Mouse (Mus musculus) spleen, adult 2 months (tissue): ENCODE measurements around the gene Dclk2. TPM values are rescaled to one million over a fixed set of nuclear protein-coding genes. Genes with fewer than 3 reads are reported as not detected.
A peak's percentile ranks its signal among the peaks of the same experiment; 100 is the strongest.

ENCODE experiments used
- DNase-seq, 2 experiments: peaks; one replicate each; pipeline versions ENCODE4 v3.0.0 to v3.0.0-alpha.2; 2012 to 2021; ENCODE audit warnings: low spot score in 2 of 2, low read depth in 1 of 2
- H3K27ac ChIP-seq: fragments of 200-500 bp; 2 replicates; pipeline ENCODE4 v1.5.1; 2012; ENCODE audit warnings: low read length, inconsistent platforms; ENCODE audit not compliant: insufficient read depth
- H3K27me3 ChIP-seq: fragments of 200-500 bp; 2 replicates; pipeline ENCODE4 v1.6.1; 2012; ENCODE audit warnings: mild to moderate bottlenecking, moderate library complexity, low read length, inconsistent platforms; ENCODE audit not compliant: control insufficient read depth, insufficient read depth
- H3K36me3 ChIP-seq: fragments of 200-500 bp; 2 replicates; pipeline ENCODE4 v1.6.1; 2012; ENCODE audit warnings: mild to moderate bottlenecking, low read length, inconsistent platforms; ENCODE audit not compliant: control insufficient read depth, insufficient read depth
- H3K4me1 ChIP-seq: fragments of 200-500 bp; 2 replicates; pipeline ENCODE4 v1.6.1; 2011; ENCODE audit warnings: inconsistent platforms; ENCODE audit not compliant: control insufficient read depth, insufficient read depth, insufficient read length
- H3K4me3 ChIP-seq: fragments of 200-500 bp; 2 replicates; pipeline ENCODE4 v1.5.1; 2011; ENCODE audit warnings: mild to moderate bottlenecking, inconsistent platforms; ENCODE audit not compliant: insufficient read depth, insufficient read length; ENCODE audit errors: extremely low read depth
- CTCF ChIP-seq: fragments of 200-500 bp; IDR thresholded peaks from 2 replicates; pipeline ENCODE4 v1.5.1; 2011; ENCODE audit warnings: mild to moderate bottlenecking, inconsistent platforms; ENCODE audit not compliant: insufficient read depth, insufficient read length, insufficient replicate concordance; ENCODE audit errors: extremely low read depth
- POLR2A ChIP-seq: fragments of 200-500 bp; IDR thresholded peaks from 2 replicates; pipeline ENCODE4 v1.6.1; 2011; ENCODE audit warnings: low read depth, low read length, inconsistent platforms
- WGBS: fragments of 180-500 bp; shearing (Covaris S2); methylation state at CpG from one replicate; pipeline ENCODE4 v1.1.7; 2018; 5-methylcytosine and 5-hydroxymethylcytosine counted together
- polyA plus RNA-seq: library from polyadenylated mRNA; depleted of rRNA; stranded (reverse); fragments of >200 nt; gene quantifications from 2 replicates; pipeline ENCODE4 v1.2.3, GENCODE M21; 2012

Gene Dclk2
- polyA plus RNA-seq, 1 experiment = 11.9 TPM

DNA sequence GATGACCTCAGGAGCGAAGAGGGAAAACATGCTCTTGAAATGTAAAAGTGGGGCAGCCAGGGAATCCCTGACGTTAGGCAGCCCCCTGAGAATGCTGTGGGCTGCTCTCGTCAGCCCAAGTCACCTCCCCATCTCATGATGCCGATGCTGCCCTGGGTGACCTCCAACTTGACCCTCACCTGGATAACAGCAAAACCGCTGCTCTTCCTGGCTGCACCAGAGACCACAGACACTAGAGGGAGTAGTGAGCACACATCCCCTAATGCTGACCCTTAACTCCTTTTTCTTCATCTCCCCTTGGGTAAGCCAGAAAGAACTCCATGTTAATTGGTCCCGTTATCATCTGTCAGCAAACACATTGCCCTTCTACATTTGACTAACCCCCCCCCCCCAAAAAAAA is 123.9 kb downstream of the Dclk2 start:
- no peaks in the 10 kb centered on the region for H3K27me3 ChIP-seq
- H3K27ac ChIP-seq = no peak overlapping the region
- no peaks in the 10 kb centered on the region for H3K36me3 ChIP-seq
- 62% methylated on average over 6 of the region's 6 CpGs for WGBS
- H3K4me1 ChIP-seq = no peaks in the 10 kb centered on the region
- no peak overlapping the region for H3K4me3 ChIP-seq
- TF ChIP-seq POLR2A (no peak), CTCF (peak; percentile 33; the same call in 1 of the 2 replicates)
- no peak for DNase-seq

- DNase-seq = no peak
- 89% methylated on average over 1 of the region's 1 CpGs for WGBS
- no peak overlapping the region for H3K27ac ChIP-seq
- H3K4me3 ChIP-seq = no peak overlapping the region
- H3K27me3 ChIP-seq = no peaks in the 10 kb centered on the region
- TF ChIP-seq POLR2A = no peak
- TF ChIP-seq CTCF = no peak
- H3K4me1 ChIP-seq = no peaks in the 10 kb centered on the region
- H3K36me3 ChIP-seq = no peaks in the 10 kb centered on the region
Measured at GRCm38 (mm10) chr3:86793720-86794191, 126.9 kb downstream of the Dclk2 start.

DNA sequence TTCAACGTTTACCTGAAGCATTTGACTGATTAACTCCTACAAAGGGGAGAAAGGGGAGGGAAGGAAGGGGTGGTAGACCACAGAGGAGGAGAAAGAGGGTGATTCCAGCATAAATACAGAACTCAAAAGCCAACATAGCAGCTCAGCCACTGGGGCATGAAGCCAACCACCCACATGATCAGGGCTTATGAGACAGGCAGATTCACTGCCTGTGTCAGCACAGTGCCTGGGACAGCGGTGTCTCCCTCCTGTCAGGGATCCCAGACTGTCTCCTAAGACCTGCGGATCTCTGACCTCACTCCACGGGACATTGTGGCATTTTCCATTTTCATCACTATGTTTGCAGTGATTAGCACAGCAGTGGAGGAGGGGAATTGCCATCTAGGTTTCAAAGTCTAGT is 127.4 kb downstream of the Dclk2 start:
- TF ChIP-seq CTCF = no peak
- TF ChIP-seq POLR2A = no peak
- no peak for DNase-seq
- no peak overlapping the region for H3K27ac ChIP-seq
- 68% methylated on average over 4 of the region's 4 CpGs for WGBS
- no peaks in the 10 kb centered on the region for H3K36me3 ChIP-seq
- no peaks in the 10 kb centered on the region for H3K27me3 ChIP-seq
- no peak overlapping the region for H3K4me3 ChIP-seq
- H3K4me1 ChIP-seq = no peaks in the 10 kb centered on the region

GRCm38 (mm10) chr3:86789752-86790151 is 130.9 kb downstream of the Dclk2 start:
- DNase-seq = no peak
- Histone ChIP-seq H3K4me3 (no peak overlapping the region), H3K27me3 (no peaks in the 10 kb centered on the region), H3K27ac (no peak overlapping the region), H3K36me3 (peaks cover 1% of the 10 kb centered on the region), H3K4me1 (no peaks in the 10 kb centered on the region)
- 95% methylated on average over 5 of the region's 5 CpGs for WGBS
- TF ChIP-seq POLR2A = no peak
- TF ChIP-seq CTCF = no peak

- peak; percentile 17 to 26 for DNase-seq
- Histone ChIP-seq H3K4me1 (no peaks in the 10 kb centered on the region), H3K27me3 (no peaks in the 10 kb centered on the region), H3K36me3 (peaks cover 1% of the 10 kb centered on the region), H3K27ac (no peak overlapping the region), H3K4me3 (no peak overlapping the region)
- WGBS = 66% methylated on average over 6 of the region's 6 CpGs
- TF ChIP-seq CTCF (peak; percentile 24; the same call in 1 of the 2 replicates), POLR2A (no peak)
Measured at GRCm38 (mm10) chr3:86788711-86789110, 131.9 kb downstream of the Dclk2 start.

DNA sequence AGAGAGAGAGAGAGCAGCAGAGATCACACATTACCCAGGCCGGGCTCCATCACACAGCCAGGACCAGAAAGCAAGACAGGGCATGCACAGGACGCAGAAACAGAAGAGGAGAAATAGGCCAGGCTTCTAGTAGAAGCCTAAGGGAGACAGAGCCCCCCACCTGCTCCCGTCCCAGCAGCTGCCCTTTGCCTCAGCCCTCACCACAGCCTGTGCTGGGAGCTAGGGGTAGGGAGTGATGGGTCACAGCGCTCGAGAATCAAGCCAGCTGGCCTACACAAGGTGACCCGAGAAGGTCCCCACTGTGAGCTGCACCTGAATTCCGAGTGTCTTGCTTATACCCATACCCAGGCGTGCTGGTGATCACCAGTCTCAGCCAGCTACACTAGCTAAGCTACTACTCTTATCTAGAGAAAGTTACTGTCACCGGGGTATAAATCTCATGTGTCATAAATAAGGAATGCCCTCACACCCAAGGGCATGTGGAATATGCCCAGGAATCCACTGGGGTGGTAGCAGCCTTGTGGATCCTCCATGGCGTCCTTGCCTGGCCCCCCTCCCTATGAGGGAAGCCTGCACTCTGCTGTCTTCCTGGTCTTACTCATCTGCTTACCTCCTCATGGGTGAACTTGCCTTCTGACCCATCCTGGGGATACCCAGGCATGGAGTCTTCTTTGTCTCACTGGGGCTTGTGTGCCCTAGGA is 133.1 kb downstream of the Dclk2 start:
- Histone ChIP-seq H3K27ac (no peak overlapping the region), H3K4me3 (no peak overlapping the region), H3K4me1 (no peaks in the 10 kb centered on the region), H3K36me3 (peaks cover 4% of the 10 kb centered on the region), H3K27me3 (no peaks in the 10 kb centered on the region)
- TF ChIP-seq POLR2A = no peak
- no peak for TF ChIP-seq CTCF
- no peak for DNase-seq
- WGBS = 93% methylated on average over 10 of the region's 10 CpGs

GRCm38 (mm10) chr3:86786845-86787351 is 133.8 kb downstream of the Dclk2 start:
- no peaks in the 10 kb centered on the region for H3K4me1 ChIP-seq
- DNase-seq = no peak
- H3K27me3 ChIP-seq = no peaks in the 10 kb centered on the region
- 93% methylated on average over 11 of the region's 11 CpGs for WGBS
- H3K27ac ChIP-seq = no peak overlapping the region
- TF ChIP-seq CTCF (no peak), POLR2A (no peak)
- peaks cover 4% of the 10 kb centered on the region for H3K36me3 ChIP-seq
- no peak overlapping the region for H3K4me3 ChIP-seq
